Mouse (Mus musculus): ENCODE measurements around the gene Fgfr2. TPM values are rescaled to one million over a fixed set of nuclear protein-coding genes. Genes with fewer than 3 reads are reported as not detected.
"Not testable (repeated sequence)": the region's sequence is repeated elsewhere in the genome, so short reads cannot be mapped to it uniquely, and the experiment has no call there.

Fgfr2 gene
- polyA plus RNA-seq, 1 experiment from 2014 or later = 20.3 TPM

DNA sequence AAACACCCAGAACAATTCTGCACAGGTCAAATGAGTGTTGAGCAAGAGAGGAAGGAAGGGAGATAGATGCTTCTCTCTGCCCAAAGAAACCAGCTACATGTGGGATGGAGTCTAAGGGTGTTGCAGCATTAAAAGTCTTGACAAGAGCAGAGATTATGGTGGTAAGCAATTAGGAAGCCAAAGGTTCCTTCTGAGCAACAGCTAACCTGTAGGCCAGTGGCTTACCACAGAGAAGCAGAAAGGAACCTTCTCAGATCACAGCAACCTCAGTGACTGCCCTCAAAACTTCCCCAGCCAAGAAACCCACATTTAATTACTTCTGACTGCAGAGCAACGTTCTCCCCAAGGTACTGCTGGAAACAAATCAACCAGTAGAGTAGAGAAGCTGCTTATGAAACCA is 2621.7 kb downstream of the Fgfr2 start:
- H3K36me3 ChIP-seq (ENCODE audit: control insufficient read depth, insufficient read depth) = peaks cover 32% of the 10 kb centered on the region
- no peak overlapping the region for H3K4me2 ChIP-seq (ENCODE audit: low read depth, low read length)
- H3K4me1 ChIP-seq (ENCODE audit: control insufficient read depth, insufficient read depth, low read length) = peaks cover 6% of the 10 kb centered on the region
- H3K9ac ChIP-seq (ENCODE audit: low read length) = no peak overlapping the region
- no peaks in the 10 kb centered on the region for H3K9me3 ChIP-seq (replicated peaks; ENCODE audit: control insufficient read depth, low read length)
- no peak overlapping the region for H3K27ac ChIP-seq (ENCODE audit: low read length)
- 88% methylated on average over 1 of the region's 1 CpGs for WGBS
- H3K27me3 ChIP-seq (ENCODE audit: control insufficient read depth, insufficient read depth, low read length) = no peaks in the 10 kb centered on the region
- no peak overlapping the region for H3K4me3 ChIP-seq (ENCODE audit: low read length)
- ATAC-seq (replicated peaks; ENCODE audit: extremely low read depth, insufficient read depth, low FRiP score) = no peak

DNA sequence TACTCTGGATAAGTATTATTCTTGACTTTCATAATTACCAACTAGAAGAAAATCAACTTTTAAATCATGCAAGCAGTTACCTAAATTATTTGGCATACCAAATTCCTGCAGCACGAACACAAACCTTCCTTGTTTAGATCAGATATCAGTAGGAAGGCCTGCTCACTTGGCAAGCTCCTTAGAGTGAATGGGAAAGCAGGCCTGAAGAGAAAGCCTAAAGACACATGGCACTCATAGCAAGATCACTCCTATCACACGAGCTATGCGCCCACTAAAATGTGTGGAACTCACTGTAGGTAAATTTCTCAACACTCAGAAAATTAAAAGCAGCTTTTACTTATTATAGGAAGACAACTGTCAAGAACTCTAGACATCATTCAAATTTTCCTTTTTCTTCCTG is 2629.8 kb downstream of the Fgfr2 start:
- H3K27me3 ChIP-seq (ENCODE audit: control insufficient read depth, insufficient read depth, low read length) = no peaks in the 10 kb centered on the region
- 62% methylated on average over 3 of the region's 3 CpGs for WGBS
- H3K36me3 ChIP-seq (ENCODE audit: control insufficient read depth, insufficient read depth) = peaks cover 2% of the 10 kb centered on the region; the same call in 1 of the 2 replicates
- peaks cover 9% of the 10 kb centered on the region for H3K4me1 ChIP-seq (ENCODE audit: control insufficient read depth, insufficient read depth, low read length)
- H3K4me3 ChIP-seq (ENCODE audit: low read length) = no peak overlapping the region
- no peak overlapping the region for H3K4me2 ChIP-seq (ENCODE audit: low read depth, low read length)
- no peak overlapping the region for H3K9ac ChIP-seq (ENCODE audit: low read length)
- H3K9me3 ChIP-seq (replicated peaks; ENCODE audit: control insufficient read depth, low read length) = no peaks in the 10 kb centered on the region
- no peak for ATAC-seq (replicated peaks; ENCODE audit: extremely low read depth, insufficient read depth, low FRiP score)
- H3K27ac ChIP-seq (ENCODE audit: low read length) = no peak overlapping the region

DNA sequence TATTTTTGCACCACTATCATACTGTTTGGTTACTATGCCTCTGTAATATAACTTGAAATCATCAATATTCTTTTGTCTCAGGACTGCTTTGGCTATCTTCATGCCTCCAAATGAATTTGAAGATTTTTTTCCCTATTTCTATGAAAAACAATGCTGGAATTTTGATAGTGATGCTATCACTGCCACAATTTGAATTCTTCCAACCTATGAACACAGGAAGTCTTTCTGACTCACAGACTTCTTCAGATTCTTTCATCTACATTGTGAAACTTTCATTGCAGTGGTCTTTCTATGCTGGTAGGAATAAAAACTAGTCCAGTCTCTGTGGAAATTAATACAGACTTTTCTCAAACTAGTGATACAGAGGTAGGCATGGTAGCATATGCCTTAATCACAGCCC is 2631.1 kb downstream of the Fgfr2 start:
- H3K4me3 ChIP-seq (ENCODE audit: low read length) = no peak overlapping the region
- H3K9me3 ChIP-seq (replicated peaks; ENCODE audit: control insufficient read depth, low read length) = no peaks in the 10 kb centered on the region
- ATAC-seq (replicated peaks; ENCODE audit: extremely low read depth, insufficient read depth, low FRiP score) = no peak
- peaks cover 5% of the 10 kb centered on the region for H3K36me3 ChIP-seq (ENCODE audit: control insufficient read depth, insufficient read depth)
- no peak overlapping the region for H3K9ac ChIP-seq (ENCODE audit: low read length)
- H3K4me2 ChIP-seq (ENCODE audit: low read depth, low read length) = no peak overlapping the region
- H3K4me1 ChIP-seq (ENCODE audit: control insufficient read depth, insufficient read depth, low read length) = 0 out of 2 replicates have a peak, but pooled peaks cover 3% of the 10 kb centered on the region
- no peaks in the 10 kb centered on the region for H3K27me3 ChIP-seq (ENCODE audit: control insufficient read depth, insufficient read depth, low read length)
- no peak overlapping the region for H3K27ac ChIP-seq (ENCODE audit: low read length)

DNA sequence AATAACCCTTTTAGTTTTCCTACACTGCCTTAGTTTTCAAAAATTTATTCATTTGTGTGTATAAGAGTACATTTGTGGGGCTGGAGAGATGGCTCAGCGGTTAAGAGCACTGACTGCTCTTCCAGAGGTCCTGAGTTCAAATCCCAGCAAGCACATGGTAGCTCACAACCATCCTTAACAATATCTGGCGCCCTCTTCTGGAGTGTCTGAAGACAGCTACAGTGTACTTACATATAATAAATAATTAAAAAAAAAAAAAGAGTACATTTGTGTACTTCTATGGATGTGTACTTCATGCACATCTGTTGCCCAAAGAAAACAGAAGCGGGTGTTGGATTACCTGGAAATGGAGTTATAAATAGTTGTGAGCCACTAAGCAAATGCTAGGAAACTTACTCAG is 2644.1 kb downstream of the Fgfr2 start:
- H3K9me3 ChIP-seq (replicated peaks; ENCODE audit: control insufficient read depth, low read length); H3K27ac ChIP-seq (ENCODE audit: low read length); H3K27me3 ChIP-seq (ENCODE audit: control insufficient read depth, insufficient read depth, low read length); H3K36me3 ChIP-seq (ENCODE audit: control insufficient read depth, insufficient read depth); ATAC-seq (replicated peaks; ENCODE audit: extremely low read depth, insufficient read depth, low FRiP score); H3K9ac ChIP-seq (ENCODE audit: low read length); H3K4me2 ChIP-seq (ENCODE audit: low read depth, low read length); H3K4me3 ChIP-seq (ENCODE audit: low read length); H3K4me1 ChIP-seq (ENCODE audit: control insufficient read depth, insufficient read depth, low read length): not testable (repeated sequence)
- 87% methylated on average over 3 of the region's 3 CpGs for whole genome bisulfite sequencing

DNA sequence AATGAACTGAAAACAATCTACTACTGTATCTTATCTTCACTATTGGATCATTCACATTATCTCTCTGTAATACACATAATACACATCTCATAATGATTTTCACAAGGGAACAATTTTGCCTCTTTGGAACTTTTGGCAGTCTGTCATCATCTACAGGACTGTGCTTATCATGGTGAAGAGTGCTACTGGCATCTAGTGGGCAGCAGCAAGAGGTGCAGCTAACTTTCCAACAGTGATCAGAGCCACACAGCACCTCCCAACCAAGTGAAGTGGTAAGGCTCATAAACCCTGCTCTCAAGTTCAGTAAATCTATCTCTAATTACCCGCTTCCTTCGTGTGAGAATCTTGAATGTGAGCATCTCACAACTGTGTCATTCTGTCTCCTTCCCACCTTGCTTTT is 2647.2 kb downstream of the Fgfr2 start:
- WGBS = 38% methylated on average over 2 of the region's 2 CpGs
- H3K4me2 ChIP-seq (ENCODE audit: low read depth, low read length) = no peak overlapping the region
- no peak overlapping the region for H3K4me3 ChIP-seq (ENCODE audit: low read length)
- H3K9me3 ChIP-seq (replicated peaks; ENCODE audit: control insufficient read depth, low read length) = no peaks in the 10 kb centered on the region
- ATAC-seq (replicated peaks; ENCODE audit: extremely low read depth, insufficient read depth, low FRiP score) = 0 out of 2 replicates have a peak, but pooled peaks have one; percentile 52
- no peaks in the 10 kb centered on the region for H3K4me1 ChIP-seq (ENCODE audit: control insufficient read depth, insufficient read depth, low read length)
- H3K9ac ChIP-seq (ENCODE audit: low read length) = no peak overlapping the region
- H3K27me3 ChIP-seq (ENCODE audit: control insufficient read depth, insufficient read depth, low read length) = no peaks in the 10 kb centered on the region
- peaks cover 2% of the 10 kb centered on the region for H3K36me3 ChIP-seq (ENCODE audit: control insufficient read depth, insufficient read depth)
- H3K27ac ChIP-seq (ENCODE audit: low read length) = no peak overlapping the region

DNA sequence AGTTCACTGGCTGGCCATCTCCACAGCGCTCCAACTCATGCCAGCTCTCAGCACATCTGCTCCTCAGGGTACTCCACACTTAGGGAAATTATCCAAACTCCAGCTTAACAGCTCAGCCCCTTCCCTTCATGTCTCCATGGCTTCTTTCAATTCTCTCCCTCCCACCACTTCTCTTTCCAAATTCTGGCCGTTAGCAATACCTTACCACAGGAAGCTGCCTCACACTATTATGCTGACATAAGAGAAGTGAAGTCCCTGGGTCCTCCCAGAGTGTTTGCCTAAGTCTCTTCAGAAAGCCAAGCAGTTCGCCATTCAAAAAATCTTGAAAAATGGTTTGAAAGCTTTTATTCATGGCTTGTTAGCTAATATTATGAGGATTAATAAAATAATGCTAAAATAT is 2649.3 kb downstream of the Fgfr2 start:
- 81% methylated on average over 3 of the region's 3 CpGs for WGBS
- Histone ChIP-seq H3K4me1 (ENCODE audit: control insufficient read depth, insufficient read depth, low read length) (no peaks in the 10 kb centered on the region), H3K36me3 (ENCODE audit: control insufficient read depth, insufficient read depth) (no peaks in the 10 kb centered on the region), H3K9ac (ENCODE audit: low read length) (no peak overlapping the region), H3K27me3 (ENCODE audit: control insufficient read depth, insufficient read depth, low read length) (no peaks in the 10 kb centered on the region), H3K4me2 (ENCODE audit: low read depth, low read length) (no peak overlapping the region), H3K9me3 (replicated peaks; ENCODE audit: control insufficient read depth, low read length) (no peaks in the 10 kb centered on the region), H3K27ac (ENCODE audit: low read length) (no peak overlapping the region), H3K4me3 (ENCODE audit: low read length) (no peak overlapping the region)
- no peak for ATAC-seq (replicated peaks; ENCODE audit: extremely low read depth, insufficient read depth, low FRiP score)

DNA sequence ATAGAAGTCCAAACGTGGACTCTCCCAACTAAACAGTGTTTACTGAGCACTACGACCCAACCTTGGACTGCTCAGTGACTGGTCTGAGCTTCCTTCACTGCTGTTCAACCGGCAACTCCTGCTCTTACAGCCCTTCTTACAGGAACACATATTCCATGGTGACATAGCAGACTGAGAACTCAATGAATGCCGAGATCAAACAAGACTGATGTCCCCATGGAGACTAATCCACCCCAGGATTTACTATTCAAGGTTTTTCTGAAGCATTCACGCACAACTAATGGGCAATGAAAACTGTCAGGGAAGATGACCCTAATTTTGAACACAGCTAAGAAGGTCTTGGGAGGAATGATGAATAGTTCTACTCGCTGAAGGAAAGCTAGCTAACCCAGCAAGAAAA is 2650.5 kb downstream of the Fgfr2 start:
- H3K4me3 ChIP-seq (ENCODE audit: low read length) = no peak overlapping the region
- H3K9me3 ChIP-seq (replicated peaks; ENCODE audit: control insufficient read depth, low read length) = no peaks in the 10 kb centered on the region
- H3K9ac ChIP-seq (ENCODE audit: low read length) = no peak overlapping the region
- no peaks in the 10 kb centered on the region for H3K36me3 ChIP-seq (ENCODE audit: control insufficient read depth, insufficient read depth)
- no peak overlapping the region for H3K27ac ChIP-seq (ENCODE audit: low read length)
- no peak for ATAC-seq (replicated peaks; ENCODE audit: extremely low read depth, insufficient read depth, low FRiP score)
- H3K4me1 ChIP-seq (ENCODE audit: control insufficient read depth, insufficient read depth, low read length) = no peaks in the 10 kb centered on the region
- H3K27me3 ChIP-seq (ENCODE audit: control insufficient read depth, insufficient read depth, low read length) = no peaks in the 10 kb centered on the region
- no peak overlapping the region for H3K4me2 ChIP-seq (ENCODE audit: low read depth, low read length)
- 83% methylated on average over 6 of the region's 6 CpGs for WGBS

DNA sequence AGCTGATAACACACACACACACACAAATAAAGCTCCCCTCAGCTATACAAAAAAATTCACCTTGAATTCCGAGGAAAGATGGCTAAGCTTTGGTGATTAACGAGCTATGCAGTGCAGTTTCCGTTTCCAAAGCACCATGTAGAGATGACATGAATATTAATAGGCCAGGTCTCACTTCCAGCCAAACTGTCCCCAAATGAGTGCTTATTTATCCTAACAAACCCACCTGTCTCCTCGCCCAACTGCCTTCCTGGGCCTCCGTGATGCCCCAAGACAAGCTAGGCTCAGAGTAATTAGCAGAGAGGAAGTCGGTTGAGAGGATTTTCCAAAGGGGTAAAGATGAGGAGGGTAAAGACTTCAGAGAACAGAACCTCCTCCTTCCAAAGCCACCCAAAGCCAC is 2652.1 kb downstream of the Fgfr2 start:
- WGBS = 71% methylated on average over 6 of the region's 6 CpGs
- no peak for ATAC-seq (replicated peaks; ENCODE audit: extremely low read depth, insufficient read depth, low FRiP score)
- Histone ChIP-seq H3K27ac (ENCODE audit: low read length) (no peak overlapping the region), H3K9me3 (replicated peaks; ENCODE audit: control insufficient read depth, low read length) (no peaks in the 10 kb centered on the region), H3K4me1 (ENCODE audit: control insufficient read depth, insufficient read depth, low read length) (no peaks in the 10 kb centered on the region), H3K4me2 (ENCODE audit: low read depth, low read length) (no peak overlapping the region), H3K4me3 (ENCODE audit: low read length) (no peak overlapping the region), H3K9ac (ENCODE audit: low read length) (no peak overlapping the region), H3K36me3 (ENCODE audit: control insufficient read depth, insufficient read depth) (no peaks in the 10 kb centered on the region), H3K27me3 (ENCODE audit: control insufficient read depth, insufficient read depth, low read length) (no peaks in the 10 kb centered on the region)

DNA sequence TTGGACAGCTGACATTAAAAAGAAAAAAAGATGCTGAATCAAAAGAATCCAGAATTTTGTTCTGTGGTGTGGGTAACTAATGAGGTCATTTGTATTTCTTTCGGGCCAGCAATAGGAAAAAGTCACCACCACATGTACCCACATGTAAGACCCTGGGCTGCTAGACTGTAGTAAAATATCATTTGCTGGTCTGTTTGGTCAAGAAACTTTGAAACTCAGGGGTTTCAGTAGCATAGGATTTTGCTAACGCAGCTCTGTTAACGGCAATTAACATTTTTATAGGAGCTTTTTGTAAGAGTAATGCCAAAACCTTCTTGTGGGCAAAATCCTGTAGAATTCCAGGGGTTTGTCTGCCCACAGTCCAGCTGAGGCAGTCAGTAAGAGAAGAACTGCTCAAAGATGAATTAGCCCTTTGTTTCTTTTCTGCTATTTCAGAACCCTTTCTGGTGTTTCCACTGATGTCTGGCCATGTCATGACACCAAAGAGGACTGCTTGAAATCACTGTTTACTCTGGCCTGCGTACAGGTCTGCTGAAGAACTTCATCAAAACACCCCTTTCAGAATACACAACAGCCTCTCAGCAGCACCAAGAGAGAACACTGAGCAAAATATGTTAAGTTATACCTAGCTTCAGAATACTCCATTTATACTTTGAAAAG is 2667.4 kb downstream of the Fgfr2 start:
- Histone ChIP-seq H3K4me1 (ENCODE audit: control insufficient read depth, insufficient read depth, low read length) (peaks cover 5% of the 10 kb centered on the region; the same call in 1 of the 2 replicates), H3K4me3 (ENCODE audit: low read length) (no peak overlapping the region), H3K9me3 (replicated peaks; ENCODE audit: control insufficient read depth, low read length) (no peaks in the 10 kb centered on the region), H3K27me3 (ENCODE audit: control insufficient read depth, insufficient read depth, low read length) (no peaks in the 10 kb centered on the region), H3K36me3 (ENCODE audit: control insufficient read depth, insufficient read depth) (peaks cover 13% of the 10 kb centered on the region; the same call in 1 of the 2 replicates), H3K27ac (ENCODE audit: low read length) (no peak overlapping the region), H3K4me2 (ENCODE audit: low read depth, low read length) (no peak overlapping the region), H3K9ac (ENCODE audit: low read length) (no peak overlapping the region)
- no peak for ATAC-seq (replicated peaks; ENCODE audit: extremely low read depth, insufficient read depth, low FRiP score)
- WGBS = 76% methylated on average over 4 of the region's 4 CpGs
